Mouse (Mus musculus) megakaryocyte, adult 5-6 weeks (primary cell): Measurements from ENCODE around the gene Stip1. TPM values are rescaled to one million over a fixed set of nuclear protein-coding genes. Genes with fewer than 3 reads are reported as not detected.
"Not testable (repeated sequence)": the region's sequence is repeated elsewhere in the genome, so short reads cannot be mapped to it uniquely, and the experiment has no call there.

ENCODE experiments used
- ATAC-seq: 2 replicates; pipeline ENCODE4 v1.8.0; 2016; ENCODE audit warnings: mild to moderate bottlenecking, inconsistent platforms; ENCODE audit not compliant: poor library complexity, severe bottlenecking
- total RNA-seq, 2 experiments: library from RNA; stranded (forward) in 1 of 2; stranded (reverse) in 1 of 2; fragments of 153-499, 151-499 nt in 1 of 2; fragments of 221-1000, 200-1000 nt in 1 of 2; gene quantifications; 2 replicates each; pipeline versions ENCODE4 v1.2.3 to v1.2.4; 2015 to 2017

Gene Stip1
- total RNA-seq, 2 experiments from 2014 or later: 90.4 to 102 TPM

DNA sequence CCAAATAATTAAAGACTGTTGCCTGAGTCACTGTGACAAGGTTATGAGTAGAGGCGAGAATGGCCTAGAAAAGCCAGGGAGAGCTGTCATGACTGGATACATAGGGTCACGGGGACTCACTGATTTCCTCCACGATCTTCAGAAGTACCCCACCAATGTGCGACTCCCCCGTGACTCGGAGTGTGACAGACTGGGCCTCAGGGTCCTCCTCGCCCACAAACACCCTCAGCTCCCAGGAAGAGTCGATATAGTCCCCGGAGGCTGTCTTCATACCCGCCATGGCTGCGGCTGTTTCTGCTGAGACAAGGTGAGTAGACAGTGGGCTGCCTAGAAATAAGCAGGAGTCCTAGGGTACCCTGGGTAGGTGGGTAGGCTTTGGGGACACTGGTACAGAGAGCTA lies 21.2 kb downstream of the Stip1 start:
- ATAC-seq: peak; percentile 21

DNA sequence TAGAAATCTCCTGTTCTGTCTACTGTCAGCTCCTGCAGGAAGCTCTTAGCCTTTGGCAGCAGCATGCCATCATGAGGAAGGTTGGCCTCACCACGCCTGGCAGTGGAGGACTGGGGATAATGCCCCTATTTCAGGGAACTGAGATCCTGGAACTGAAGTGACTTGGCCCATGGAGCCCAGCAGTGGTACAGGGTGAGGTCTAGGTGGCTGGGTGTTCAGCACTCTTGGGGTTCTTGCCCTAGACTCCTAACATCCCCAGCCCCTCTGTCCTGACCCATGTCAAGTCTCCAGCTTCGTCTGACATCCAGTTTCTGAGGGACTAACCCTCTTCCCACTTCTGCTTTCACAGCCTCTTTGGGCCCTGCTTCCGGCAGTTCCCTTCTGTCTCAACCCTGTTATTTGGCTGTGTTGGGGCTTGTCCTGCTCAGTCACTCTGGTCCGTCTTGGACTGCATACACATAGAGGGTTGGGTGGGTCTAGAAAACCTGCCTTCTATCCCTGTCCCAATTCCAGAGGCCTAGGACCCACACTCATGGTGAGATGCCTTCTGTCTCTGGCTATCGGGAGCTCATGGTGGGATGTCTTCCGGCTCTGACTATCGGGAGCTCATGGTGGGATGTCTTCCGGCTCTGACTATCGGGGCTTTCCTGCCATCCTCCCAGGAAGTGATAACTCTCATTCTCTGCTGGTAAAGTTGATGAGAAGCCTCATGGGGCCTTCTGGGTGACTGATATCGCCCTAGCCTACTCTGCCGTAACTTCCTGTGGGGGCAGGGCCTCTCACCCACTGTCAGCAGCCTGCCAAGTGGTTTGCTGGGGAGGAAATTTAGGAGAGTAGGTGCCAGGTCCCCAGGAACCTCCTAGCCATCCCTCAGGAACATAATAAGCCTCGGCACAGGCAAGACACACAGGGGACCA lies 22.0 kb downstream of the Stip1 start:
- peak; percentile 52 for ATAC-seq

DNA sequence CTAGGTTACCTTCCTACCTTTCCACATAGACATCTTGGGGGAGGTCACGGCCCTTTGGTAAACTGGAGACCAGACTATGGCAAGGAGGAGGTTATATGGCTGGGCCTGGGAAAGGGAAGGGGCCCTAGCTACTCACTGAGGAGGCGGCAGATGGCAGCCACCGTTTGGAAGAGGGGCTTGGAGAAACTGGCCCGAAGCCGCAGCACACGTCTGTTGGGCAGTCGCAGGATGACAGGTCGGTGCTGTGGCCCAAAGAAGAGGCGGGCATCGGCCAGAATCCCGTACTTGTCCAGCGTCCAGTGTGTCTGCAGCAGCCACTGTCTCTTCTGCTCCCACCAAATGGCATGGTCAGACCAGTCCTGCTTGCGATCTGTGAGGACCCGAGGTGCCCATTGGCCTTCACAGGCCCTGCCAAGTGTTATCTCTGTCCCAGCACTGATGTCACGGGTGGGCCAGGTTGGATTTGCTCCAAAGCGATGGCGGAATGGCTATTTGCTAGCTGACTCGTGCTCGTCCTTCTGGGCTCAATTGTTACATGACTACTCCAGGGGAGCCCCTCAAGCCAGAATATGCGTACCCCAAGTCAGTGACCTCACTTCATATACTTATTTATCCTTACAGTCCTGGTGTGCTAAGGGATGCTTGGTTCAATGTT lies 25.2 kb downstream of the Stip1 start:
- ATAC-seq: no peak

DNA sequence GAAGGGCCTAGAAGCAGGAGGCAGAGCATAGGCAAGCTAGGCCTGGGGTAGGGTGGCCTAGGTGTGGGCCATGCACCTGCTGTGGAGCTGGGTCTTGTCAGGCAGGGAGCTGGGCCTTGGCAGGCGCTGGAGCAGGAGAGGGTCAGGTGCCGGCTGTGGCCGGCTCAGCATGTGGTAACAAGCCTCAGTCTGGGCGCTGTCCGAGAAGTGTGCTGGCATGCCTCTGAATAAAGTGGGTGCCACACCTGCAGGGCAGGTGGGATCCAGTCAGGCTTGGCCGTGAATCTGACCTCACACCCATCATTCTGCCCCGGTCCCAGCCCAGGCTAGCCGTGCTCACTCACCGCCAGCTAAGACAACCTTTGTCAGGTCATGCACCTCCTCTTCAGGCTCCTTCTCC lies 25.8 kb downstream of the Stip1 start:
- no peak for ATAC-seq

DNA sequence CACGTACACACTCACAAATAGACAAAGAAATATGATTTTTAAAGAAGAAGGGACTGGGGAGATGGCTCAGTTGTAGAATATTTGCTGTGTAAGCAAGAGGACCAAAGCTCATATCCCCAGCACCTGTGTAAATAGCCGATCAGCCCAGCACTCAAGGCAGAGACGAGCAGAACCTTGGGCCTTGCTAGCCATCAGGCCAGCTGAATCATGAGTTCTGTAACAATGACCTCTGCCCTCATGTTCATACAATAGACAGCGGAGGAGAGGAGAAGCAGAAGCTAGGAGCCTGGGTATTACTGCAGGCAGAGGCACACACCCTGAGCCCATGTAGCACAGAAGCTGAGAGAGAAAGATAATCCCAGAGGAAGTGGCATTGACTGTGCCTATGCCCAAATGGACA lies 27.3 kb downstream of the Stip1 start:
- ATAC-seq: no peak

DNA sequence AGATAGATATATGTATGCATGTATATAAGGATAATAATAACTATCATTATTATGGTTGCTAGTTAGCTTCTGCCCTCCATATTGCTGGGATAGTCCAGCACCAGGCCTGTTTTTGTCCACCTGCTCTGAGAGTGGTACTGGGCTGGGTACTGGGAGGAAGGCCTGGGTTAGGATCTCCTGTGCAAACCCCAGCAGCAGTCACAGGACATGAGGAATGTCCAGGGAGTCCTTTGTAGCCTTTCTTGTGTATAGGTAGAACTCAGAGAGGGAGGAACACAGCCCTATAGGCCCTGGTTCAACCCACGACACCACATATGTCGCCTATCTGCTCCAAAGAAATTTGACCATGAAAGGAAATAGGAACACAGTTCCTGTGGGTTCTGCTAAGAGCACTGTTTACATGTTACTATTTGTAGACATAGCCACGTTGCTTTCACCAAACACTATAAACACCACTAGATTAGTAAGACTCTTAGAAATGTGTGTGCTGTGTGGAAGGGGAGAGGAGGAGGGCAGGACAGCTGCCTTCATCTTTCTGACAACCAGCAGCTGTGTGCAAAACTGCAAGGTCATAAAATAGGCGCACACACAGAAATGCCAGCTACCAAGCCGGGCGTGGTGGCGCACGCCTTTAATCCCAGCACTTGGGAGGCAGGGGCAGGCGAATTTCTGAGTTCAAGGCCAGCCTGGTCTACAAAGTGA lies 32.7 kb downstream of the Stip1 start:
- no peak for ATAC-seq

DNA sequence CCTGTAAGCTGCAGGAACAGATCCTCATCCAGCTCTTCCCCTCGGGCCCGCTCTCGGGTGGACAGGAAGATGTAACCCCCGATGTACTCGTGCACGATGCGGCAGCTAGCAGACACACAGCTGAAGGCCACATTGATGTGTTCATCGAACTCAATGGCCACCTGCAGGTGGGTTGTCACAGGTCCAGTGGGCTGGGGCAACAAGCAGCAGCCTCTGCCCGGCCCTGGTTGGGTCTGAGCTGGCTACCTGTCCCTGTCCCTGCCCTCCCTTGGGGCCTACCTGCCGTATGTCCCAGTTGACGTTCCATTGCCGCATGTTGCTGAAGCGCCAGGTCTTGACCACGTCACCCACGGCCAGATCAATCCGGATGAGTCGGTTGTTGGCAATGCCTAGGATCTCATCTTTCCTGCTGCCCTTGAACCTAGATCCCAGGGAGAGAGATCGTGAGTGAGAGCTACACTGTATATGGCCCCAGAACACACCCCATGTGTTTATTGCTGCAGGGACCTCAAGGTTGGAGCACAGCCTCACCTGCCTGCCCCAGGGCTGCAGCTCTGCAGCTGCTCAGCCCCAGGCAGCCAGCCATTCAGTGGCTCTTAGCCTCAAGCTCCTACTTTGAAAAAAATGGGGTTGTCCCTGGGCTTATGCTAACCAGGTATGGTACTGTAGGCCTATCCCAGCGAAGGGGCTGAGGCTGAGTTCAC lies 40.3 kb downstream of the Stip1 start:
- no peak for ATAC-seq

DNA sequence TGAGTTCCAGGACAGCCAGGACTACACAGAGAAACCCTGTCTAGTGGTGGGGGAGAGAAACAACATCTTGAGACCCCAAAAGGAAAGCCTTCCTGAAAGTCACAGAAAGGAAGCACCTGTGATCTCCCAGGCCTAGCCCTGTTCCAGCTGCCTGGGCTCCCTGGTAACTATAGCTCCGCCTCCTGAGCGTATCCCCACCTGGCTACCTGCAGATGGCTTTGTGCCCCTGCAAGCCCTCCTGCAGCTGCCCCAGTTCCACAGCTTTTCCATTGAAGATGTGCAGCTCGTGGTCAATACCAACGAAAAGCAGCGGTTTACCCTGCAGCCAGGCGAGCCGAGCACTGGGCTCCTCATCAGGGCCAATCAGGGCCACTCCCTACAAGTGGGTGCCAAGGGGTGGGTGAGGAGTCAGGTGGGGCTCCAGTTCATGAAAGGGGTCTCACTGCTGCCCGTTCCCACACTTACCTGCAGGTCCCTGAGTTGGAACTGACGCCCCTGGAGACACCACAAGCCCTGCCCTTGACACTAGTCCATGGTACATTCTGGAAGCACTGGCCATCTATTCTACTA lies 42.0 kb downstream of the Stip1 start:
- ATAC-seq: no peak

DNA sequence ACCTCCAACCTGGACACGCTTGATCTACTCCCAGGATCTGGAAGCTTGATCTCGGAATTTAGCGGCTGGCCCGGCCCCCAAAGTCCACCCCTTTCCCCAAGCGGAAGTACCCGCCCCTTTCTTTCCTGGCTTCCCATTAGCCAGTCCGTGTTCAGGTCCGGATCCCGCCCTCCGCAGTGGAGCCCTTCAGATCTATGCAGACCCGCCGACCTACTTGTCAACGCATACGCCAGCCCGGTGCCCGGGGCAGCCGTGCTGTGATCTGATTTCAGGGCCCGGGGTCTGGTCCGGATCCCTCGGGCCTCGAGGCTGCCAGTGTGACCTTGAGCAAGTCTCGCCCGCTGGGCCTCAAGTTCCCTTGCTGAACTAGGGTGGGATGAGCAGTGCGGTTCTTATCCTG lies 43.8 kb downstream of the Stip1 start, which contains the start of the genes Nudt22 and Trpt1:
Gene Nudt22, minus strand, starts transcription at position 112 of the 400 bp plus-strand sequence.
Gene Trpt1, plus strand, starts transcription at position 126 of the 400 bp plus-strand sequence.
- peak; percentile 57 for ATAC-seq

DNA sequence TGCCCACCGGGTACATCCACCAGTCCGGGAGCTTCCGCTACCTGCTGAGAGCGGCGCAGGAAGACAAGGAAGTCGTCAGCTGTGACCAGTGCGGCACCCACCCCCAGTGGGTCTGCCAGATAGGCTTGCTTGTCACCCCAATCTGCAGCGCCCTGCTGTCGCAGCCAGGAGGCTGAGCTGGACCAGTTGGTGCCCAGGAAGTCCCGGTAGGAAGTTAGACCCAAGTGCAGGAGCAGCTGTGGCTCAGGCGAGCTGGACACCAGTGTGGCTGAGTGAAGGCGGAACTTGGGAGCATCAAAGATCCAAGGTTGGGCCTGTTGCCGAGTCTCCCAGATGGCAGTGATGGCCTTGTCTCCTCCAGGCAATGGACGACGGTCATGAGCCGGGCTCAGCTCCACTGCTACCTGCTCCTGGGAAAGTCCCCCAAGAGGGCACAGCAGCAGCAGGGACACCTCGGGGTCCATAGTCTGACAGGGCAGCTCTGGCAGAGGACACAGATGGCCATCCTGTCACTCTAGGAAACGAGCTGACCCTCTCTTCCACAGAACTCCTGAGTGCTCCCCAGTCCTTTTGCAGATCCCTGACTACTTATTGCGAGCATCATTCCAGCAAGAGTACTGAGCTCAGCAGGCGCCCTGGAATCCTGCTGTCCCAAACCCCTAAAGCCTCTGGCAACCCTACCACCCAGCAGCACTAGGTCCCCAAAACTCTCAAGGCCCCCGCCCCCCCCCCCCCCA lies 44.3 kb downstream of the Stip1 start:
- ATAC-seq: no peak

DNA sequence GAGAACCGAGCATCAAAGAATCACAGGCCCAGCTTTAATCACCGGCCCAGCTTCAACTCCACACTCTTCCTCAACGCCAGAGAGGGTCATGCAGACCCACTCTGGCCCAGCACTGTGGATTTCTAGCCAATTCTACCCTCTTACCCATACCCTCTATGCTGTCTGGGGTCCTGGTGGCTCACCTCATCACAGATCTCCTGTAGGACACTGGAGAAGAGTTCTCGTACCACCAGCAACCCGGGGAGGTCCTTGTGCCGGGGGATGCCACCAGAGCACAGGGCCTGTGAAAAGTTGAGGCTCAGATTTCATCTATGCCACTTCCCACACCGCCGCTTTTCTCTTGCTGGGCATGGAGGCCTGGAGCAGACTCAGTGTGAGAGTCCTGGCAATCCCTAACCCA lies 45.3 kb downstream of the Stip1 start:
- ATAC-seq: no peak

DNA sequence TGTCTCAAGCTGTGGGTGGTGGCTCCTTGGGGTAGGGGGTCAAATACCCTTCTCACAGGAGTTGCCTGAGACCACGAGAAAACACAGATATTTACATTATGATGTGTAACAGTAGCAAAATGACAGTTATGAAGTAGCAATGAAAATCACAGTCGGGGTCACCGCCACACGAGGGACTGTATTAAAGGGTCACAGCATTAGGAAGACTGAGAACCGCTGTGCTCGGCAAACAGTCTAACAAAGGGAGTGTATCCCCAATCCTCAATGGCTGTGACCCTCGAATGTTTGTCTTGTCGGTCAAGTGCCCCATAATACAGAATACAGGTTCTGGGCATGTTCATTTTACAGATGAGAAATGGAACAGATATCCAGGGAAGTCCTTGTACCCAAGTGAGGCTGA lies 45.8 kb downstream of the Stip1 start:
- no peak for ATAC-seq

DNA sequence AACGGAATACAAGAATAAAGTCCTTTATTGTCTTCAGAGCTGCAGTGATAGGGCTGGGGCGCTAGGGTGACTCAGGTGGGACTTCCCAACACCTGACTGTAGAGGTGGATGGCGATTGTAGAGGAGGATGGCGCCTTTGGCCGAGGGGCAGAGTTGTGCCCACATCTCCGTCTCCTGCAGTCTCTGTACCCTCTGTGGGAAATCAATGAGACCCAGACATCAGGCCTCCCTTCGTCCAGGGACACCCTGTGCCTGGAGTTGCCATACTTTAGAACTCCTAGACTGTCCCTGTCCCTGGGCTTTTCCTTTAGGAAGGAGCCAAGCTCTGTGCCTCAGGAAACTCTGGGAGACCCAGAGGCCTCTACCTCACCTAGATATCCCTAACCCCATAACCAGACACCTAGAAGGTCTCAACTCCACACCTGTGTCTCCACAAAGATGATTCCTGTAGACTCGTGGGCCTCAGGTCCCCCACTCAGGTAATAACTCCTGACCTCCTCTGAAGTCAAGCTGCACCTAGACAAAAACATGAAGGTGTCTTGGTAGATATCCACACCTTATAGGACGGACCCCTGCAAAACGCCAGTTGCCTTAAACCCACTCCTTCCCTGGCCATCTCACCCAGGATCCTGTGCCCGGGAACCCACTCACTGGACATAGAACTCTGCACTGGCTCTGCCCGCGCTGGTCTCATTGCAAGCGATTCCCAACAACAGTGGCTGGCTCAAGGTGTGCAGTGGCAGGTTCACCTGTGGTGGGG lies 46.6 kb downstream of the Stip1 start:
- ATAC-seq: no peak; the same call in 1 of the 2 replicates

DNA sequence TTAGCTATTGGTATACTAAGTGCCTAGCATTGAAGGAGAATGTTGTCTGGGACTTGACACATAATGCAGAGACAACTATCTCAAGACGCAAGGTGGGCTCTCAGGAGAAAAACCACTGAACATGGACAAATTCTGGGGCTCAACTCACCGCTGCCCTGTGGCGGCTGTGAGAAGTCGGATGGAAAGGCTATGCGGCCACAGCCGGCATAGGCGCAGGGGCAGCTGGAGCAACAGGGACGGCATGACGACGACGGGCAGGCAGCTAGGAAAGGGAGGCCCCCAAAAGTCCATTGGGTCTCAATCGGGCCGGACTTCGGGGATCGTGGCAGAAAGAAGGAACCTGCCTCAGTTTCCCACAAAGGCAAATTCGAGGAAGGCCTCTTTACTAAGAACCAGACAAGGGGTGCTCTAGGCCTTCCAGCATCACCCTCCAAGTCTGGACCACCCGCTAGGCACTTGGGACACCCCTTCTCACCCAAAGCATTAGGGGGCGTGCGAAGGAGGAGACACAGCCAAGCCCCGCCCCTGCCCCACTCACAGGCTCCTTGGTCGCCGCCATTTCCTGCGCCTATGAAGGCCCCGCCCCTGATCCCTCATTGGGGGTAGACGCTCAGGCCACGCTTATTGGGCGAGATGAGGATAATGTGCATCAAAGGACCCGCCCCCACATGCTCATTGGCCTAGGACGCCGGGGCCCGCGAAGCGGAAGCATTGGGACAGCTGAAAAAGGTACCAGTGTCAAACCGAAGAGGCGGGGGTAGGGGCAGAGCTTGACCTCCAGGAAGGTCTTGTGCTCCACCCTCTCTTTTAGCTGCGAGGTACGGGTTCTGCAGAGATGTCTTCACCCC lies 47.5 kb downstream of the Stip1 start, which contains the start of gene Dnajc4:
Gene Dnajc4, minus strand, starts transcription at position 562 of the 848 bp plus-strand sequence.
- peak; percentile 95 for ATAC-seq

DNA sequence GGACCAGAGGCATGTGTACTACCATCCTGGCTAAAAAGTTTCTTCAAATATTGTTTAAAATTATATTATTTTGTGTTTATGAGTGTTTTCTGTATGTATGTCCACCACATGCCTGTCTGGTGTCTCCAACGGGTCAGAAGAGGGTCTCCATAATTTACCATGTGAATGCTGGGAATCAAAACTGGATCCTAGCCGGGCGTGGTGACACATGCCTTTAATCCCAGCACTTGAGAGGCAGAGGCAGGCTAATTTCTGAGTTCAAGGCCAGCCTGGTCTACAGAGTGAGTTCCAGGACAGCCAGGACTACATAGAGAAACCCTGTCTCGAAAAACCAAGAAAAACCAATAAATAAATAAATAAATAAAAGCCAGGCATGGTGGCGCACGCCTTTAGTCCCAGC lies 48.6 kb downstream of the Stip1 start:
- not testable (repeated sequence) for ATAC-seq

DNA sequence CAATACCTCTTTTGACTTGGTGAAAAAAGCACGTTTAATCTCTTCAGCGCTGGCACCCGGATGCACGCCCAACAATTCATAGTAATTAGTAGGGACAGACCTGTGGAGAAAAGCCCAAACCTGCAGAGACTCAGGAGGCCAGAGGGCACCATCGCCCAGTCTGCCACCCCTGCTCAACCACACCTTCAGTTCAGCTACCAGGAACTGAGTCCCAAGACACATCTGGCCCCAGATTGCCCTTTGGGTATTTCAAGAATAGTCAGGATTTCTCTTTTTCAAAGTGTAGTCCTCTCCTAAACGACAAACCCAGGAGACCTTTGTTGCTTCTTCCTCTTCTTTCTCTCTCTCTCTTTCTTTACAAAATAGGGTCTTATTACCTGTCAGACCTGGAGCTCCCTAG lies 49.1 kb downstream of the Stip1 start:
- ATAC-seq: no peak

DNA sequence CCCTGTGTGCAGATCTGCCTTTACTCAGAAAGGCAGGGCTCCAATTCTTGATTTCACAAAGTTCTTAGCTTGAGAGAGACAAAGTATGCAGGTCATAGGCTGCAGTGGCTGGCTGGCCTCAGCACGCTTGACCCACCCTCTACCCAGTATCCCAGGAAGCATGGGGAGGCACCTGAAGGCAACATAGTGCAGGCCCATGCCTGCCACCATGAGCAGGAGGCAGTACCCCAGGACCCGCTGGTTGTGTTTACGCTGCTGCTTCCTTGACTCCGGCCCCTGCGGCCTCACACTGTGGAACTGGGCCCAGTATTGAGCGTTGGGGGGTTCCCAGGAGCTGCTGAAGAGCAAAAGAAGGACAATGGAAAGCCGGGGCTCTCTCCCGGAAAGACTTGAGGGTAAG lies 50.5 kb downstream of the Stip1 start:
- ATAC-seq: no peak

DNA sequence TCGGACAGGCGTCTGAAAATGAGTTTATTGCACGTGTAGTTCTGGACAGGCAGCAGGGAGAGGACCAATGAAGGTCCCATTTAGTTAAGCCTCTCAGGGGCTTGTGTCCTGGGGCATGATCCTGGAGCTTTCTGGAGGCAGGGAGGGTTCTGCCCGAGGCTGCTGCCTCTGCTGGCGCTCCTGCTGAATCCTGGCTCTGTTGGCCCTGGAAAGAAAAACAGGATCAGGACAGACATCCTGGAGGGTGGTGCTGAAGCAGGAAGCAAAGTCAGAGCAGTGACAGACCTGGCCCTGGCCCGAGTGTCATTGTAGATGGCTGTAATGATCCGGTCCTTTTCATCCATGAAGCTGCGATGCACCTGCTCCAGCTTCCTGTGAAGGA lies 51.9 kb downstream of the Stip1 start:
- ATAC-seq: no peak
